Mouse (Mus musculus): ENCODE data around the gene Gna15. TPM values are rescaled to one million over a fixed set of nuclear protein-coding genes. Genes with fewer than 3 reads are reported as not detected.
A peak's percentile ranks its signal among the peaks of the same experiment; 100 is the strongest.

Gna15 gene
- total RNA-seq (2014; fragmentation: Nextera tagmentation): 41.4 and 48.1 TPM in 2 replicates
- 42.6 and 45.2 TPM in 2 replicates for total RNA-seq (2017)

- peak; percentile 41 for ATAC-seq (replicated peaks; ENCODE audit: low FRiP score, low TSS enrichment, poor library complexity, severe bottlenecking)
Observed at GRCm38 (mm10) chr10:81524051-81524605, at the start of gene Gna15. TSS of gene Gna15 (minus strand) at chr10:81524225.

GRCm38 (mm10) chr10:81572975-81573374, 49.0 kb upstream of the Gna15 start:
- ATAC-seq (replicated peaks; ENCODE audit: low FRiP score, low TSS enrichment, poor library complexity, severe bottlenecking): no peak

- no peak for ATAC-seq (replicated peaks; ENCODE audit: low FRiP score, low TSS enrichment, poor library complexity, severe bottlenecking)
Observed at GRCm38 (mm10) chr10:81572133-81572671, 48.2 kb upstream of the Gna15 start.

- peak; percentile 88 for ATAC-seq (replicated peaks; ENCODE audit: low FRiP score, low TSS enrichment, poor library complexity, severe bottlenecking)
Observed at GRCm38 (mm10) chr10:81571501-81571876, 47.5 kb upstream of the Gna15 start.

GRCm38 (mm10) chr10:81570831-81571500, 46.9 kb upstream of the Gna15 start:
- peak; percentile 40 for ATAC-seq (replicated peaks; ENCODE audit: low FRiP score, low TSS enrichment, poor library complexity, severe bottlenecking)

- no peak for ATAC-seq (replicated peaks; ENCODE audit: low FRiP score, low TSS enrichment, poor library complexity, severe bottlenecking)
Observed at GRCm38 (mm10) chr10:81570238-81570800, 46.3 kb upstream of the Gna15 start.

GRCm38 (mm10) chr10:81569507-81570237, 45.6 kb upstream of the Gna15 start:
- no peak for ATAC-seq (replicated peaks; ENCODE audit: low FRiP score, low TSS enrichment, poor library complexity, severe bottlenecking)

- no peak for ATAC-seq (replicated peaks; ENCODE audit: low FRiP score, low TSS enrichment, poor library complexity, severe bottlenecking)
Observed at GRCm38 (mm10) chr10:81568381-81569191, 44.6 kb upstream of the Gna15 start.

- ATAC-seq (replicated peaks; ENCODE audit: low FRiP score, low TSS enrichment, poor library complexity, severe bottlenecking): no peak
Observed at GRCm38 (mm10) chr10:81565257-81566228, 41.5 kb upstream of the Gna15 start.

- no peak for ATAC-seq (replicated peaks; ENCODE audit: low FRiP score, low TSS enrichment, poor library complexity, severe bottlenecking)
Observed at GRCm38 (mm10) chr10:81564734-81565133, 40.7 kb upstream of the Gna15 start.

GRCm38 (mm10) chr10:81564216-81564615, 40.2 kb upstream of the Gna15 start:
- ATAC-seq (replicated peaks; ENCODE audit: low FRiP score, low TSS enrichment, poor library complexity, severe bottlenecking): no peak

- ATAC-seq (replicated peaks; ENCODE audit: low FRiP score, low TSS enrichment, poor library complexity, severe bottlenecking): no peak
Observed at GRCm38 (mm10) chr10:81563481-81563880, 39.5 kb upstream of the Gna15 start.

- no peak for ATAC-seq (replicated peaks; ENCODE audit: low FRiP score, low TSS enrichment, poor library complexity, severe bottlenecking)
Observed at GRCm38 (mm10) chr10:81562411-81562810, 38.4 kb upstream of the Gna15 start.

GRCm38 (mm10) chr10:81560719-81561459, 36.9 kb upstream of the Gna15 start:
- peak; percentile 45 for ATAC-seq (replicated peaks; ENCODE audit: low FRiP score, low TSS enrichment, poor library complexity, severe bottlenecking)

- peak; percentile 41 for ATAC-seq (replicated peaks; ENCODE audit: low FRiP score, low TSS enrichment, poor library complexity, severe bottlenecking)
Observed at GRCm38 (mm10) chr10:81559627-81560539, 35.9 kb upstream of the Gna15 start.

- 0 out of 2 replicates have a peak, but pooled peaks have one; percentile 12 for ATAC-seq (replicated peaks; ENCODE audit: low FRiP score, low TSS enrichment, poor library complexity, severe bottlenecking)
Observed at GRCm38 (mm10) chr10:81559163-81559626, 35.2 kb upstream of the Gna15 start, which contains the start of gene Aes. TSS of gene Aes (plus strand) at chr10:81559488.

Data from megakaryocyte-erythroid progenitor cell, adult 5-6 weeks (primary cell).